Mouse (Mus musculus): ENCODE measurements at regions not wholly inside any gene's neighbourhood (a gene's known extent, or its start where the extent isn't known, plus 50 kb on each side); places are given as distances from the start of the nearest gene placed in this dataset.
A peak's percentile ranks its signal among the peaks of the same experiment; 100 is the strongest.
"Not testable (repeated sequence)": the region's sequence is repeated elsewhere in the genome, so short reads cannot be mapped to it uniquely, and the experiment has no call there.

- no peak for DNase-seq (ENCODE audit: low spot score)
Measured at GRCm38 (mm10) chr5:63331186-63331585, 317.7 kb upstream of the Nwd2 start.

GRCm38 (mm10) chr5:63351108-63351507 lies 297.8 kb upstream of the Nwd2 start:
- no peak for DNase-seq (ENCODE audit: low spot score)

- peak; percentile 42 for DNase-seq (ENCODE audit: low spot score)
Measured at GRCm38 (mm10) chr5:63391956-63392355, 256.9 kb upstream of the Nwd2 start.

GRCm38 (mm10) chr5:63397963-63398362 lies 250.9 kb upstream of the Nwd2 start:
- no peak for DNase-seq (ENCODE audit: low spot score)

- no peak for DNase-seq (ENCODE audit: low spot score)
Measured at GRCm38 (mm10) chr5:63430167-63430566, 218.7 kb upstream of the Nwd2 start.

- no peak for DNase-seq (ENCODE audit: low spot score)
Measured at GRCm38 (mm10) chr5:63444407-63444806, 204.5 kb upstream of the Nwd2 start.

- no peak for DNase-seq (ENCODE audit: low spot score)
Measured at GRCm38 (mm10) chr5:63445171-63445570, 203.7 kb upstream of the Nwd2 start.

GRCm38 (mm10) chr5:63468526-63469268 lies 180.2 kb upstream of the Nwd2 start:
- DNase-seq (ENCODE audit: low spot score), result no peak

GRCm38 (mm10) chr5:63469701-63470100 lies 179.2 kb upstream of the Nwd2 start:
- no peak for DNase-seq (ENCODE audit: low spot score)

- DNase-seq (ENCODE audit: low spot score), result no peak
Measured at GRCm38 (mm10) chr5:63473163-63473562, 175.7 kb upstream of the Nwd2 start.

- no peak for DNase-seq (ENCODE audit: low spot score)
Measured at GRCm38 (mm10) chr5:63476240-63476973, 172.5 kb upstream of the Nwd2 start.

GRCm38 (mm10) chr5:63498952-63499351 lies 149.9 kb upstream of the Nwd2 start:
- peak; percentile 24 for DNase-seq (ENCODE audit: low spot score)

- DNase-seq (ENCODE audit: low spot score), result no peak
Measured at GRCm38 (mm10) chr5:63503056-63503845, 145.7 kb upstream of the Nwd2 start.

- no peak for DNase-seq (ENCODE audit: low spot score)
Measured at GRCm38 (mm10) chr5:63534197-63534596, 114.7 kb upstream of the Nwd2 start.

- DNase-seq (ENCODE audit: low spot score), result no peak
Measured at GRCm38 (mm10) chr5:63540530-63540929, 108.4 kb upstream of the Nwd2 start.

- no peak for DNase-seq (ENCODE audit: low spot score)
Measured at GRCm38 (mm10) chr5:63545482-63545881, 103.4 kb upstream of the Nwd2 start.

- not testable (repeated sequence) for DNase-seq (ENCODE audit: low spot score)
Measured at GRCm38 (mm10) chr5:63565891-63566290, 83.0 kb upstream of the Nwd2 start.

GRCm38 (mm10) chr5:63575401-63575800 lies 73.5 kb upstream of the Nwd2 start:
- no peak for DNase-seq (ENCODE audit: low spot score)

GRCm38 (mm10) chr5:63579409-63579808 lies 69.5 kb upstream of the Nwd2 start:
- DNase-seq (ENCODE audit: low spot score), result peak; percentile 2

- DNase-seq (ENCODE audit: low spot score), result no peak
Measured at GRCm38 (mm10) chr5:63587051-63587450, 61.9 kb upstream of the Nwd2 start.

- no peak for DNase-seq (ENCODE audit: low spot score)
Measured at GRCm38 (mm10) chr5:63587855-63588254, 61.0 kb upstream of the Nwd2 start.
